Mouse (Mus musculus) mouse embryonic stem cell (cell line): ENCODE data around the gene Dpf2.

Experiments used
- in situ Hi-C, 2 experiments: fragments of 300-500 bp; cut with MboI; formaldehyde crosslinking; loops; 1 replicate in 1 of 2; 3 replicates in 1 of 2; pipeline ENCODE4 v1.14.3; 2019 to 2020; ENCODE audit warnings: low sequenced_read_pairs in 2 of 2, low pct_unique_long_range_greater_than_20kb in 1 of 2, mixed read lengths in 1 of 2; ENCODE audit not compliant: unreplicated experiment in 1 of 2

The Dpf2 gene

DNA sequence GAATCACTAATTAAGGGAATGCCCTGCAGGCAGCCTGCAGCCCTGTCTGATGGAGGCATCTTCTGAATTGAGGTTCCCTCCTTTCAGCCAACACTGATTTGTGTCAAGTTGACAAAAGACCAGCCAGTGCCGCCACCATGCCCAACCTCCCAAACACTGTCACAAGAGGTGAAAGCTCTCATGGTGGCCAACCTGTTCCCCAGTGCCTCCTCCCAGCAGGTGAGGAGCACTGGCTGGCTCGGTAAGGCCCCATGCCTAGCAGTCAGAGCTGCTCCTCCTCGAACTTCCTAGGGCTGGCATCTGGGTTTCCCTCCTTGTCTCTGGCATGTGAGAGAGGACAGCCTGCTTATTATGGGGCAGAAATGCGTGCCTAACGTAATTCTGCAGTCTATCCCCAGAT lies 26.9 kb upstream of the Dpf2 start:
- in situ Hi-C loops, result no loop called here

DNA sequence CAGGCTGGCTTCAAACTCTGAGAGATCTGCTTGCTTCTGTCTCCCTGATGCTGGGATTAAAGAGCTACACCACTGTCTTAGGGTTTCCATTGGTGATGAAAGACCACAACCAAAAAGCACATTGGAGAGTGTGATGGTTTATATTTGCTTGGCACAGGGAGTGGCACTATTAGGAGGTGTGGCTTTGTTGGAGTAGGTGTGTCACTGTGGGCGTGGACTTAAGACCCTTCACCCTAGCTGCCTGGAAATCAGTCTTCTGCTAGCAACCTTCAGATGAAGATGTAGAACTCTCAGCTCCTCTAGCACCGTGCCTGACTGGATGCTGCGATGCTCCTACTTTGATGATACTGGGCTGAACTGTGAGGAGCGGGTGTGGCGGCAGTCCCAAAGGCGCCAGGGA lies 25.7 kb upstream of the Dpf2 start:
- in situ Hi-C loops, result no loop called here

DNA sequence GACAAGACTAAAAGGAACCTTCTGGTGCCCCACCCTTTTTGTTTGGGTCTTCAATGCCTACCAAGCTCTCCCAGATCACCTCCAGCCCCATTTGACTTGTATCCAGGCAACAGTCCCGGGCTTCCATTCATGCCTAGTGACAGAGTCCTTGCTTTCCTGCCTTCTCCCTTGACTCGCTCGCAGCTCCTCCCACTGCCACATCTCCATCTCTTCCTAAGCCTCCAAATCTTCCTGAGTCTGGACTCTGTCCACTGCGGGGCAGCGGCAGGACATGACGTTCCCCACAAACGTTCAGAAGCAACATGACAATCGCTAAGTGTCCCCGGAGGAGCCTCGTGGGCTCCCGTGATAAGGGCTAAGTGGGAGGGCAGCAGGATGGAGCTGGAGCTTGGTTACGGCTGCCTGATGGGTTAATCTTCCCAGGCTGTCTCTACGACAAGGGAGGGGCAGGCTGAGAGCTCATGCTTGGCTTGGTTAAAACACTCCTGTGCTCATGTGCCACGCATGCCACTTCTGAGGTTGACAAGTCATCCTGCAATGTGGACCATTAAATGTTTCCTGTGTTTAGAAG lies 25.1 kb upstream of the Dpf2 start:
- in situ Hi-C loops, result no loop called here

DNA sequence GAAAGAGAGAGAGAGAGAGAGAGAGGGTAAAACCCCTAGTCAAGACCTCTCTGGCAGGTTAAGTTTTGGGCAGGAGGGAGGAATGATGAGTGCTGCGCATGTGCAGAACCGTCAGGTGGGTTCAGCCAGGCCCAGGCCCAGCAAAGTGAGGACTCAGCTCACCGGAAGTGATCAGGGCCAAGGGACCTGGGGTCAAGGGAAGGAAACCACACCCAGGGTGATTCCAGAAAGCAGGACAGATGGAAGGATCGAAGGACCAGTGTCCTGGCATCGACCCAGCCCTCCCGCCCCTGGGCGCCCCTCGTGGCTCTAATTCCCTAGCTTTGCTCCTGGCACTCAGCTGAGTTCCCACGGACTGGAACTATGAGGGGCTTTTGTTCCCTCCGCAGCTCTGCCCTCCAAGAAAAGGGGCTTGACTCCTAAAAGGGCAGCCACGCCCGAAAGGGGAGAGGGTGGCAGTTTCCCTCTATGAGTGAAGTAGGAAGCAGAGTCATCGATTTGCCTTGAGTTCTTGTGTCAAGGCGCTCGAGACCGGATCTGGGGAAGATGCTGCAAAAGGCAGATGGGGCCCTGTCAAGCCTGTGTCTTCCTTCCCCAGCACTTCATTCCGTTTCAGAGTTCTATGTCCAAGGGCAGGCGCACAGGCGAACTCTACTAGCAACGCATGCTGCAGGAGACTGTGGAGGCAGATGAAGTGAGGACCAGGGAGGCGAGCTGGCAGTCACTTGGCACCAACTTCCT lies 24.5 kb upstream of the Dpf2 start:
- in situ Hi-C loops, result no loop called here

DNA sequence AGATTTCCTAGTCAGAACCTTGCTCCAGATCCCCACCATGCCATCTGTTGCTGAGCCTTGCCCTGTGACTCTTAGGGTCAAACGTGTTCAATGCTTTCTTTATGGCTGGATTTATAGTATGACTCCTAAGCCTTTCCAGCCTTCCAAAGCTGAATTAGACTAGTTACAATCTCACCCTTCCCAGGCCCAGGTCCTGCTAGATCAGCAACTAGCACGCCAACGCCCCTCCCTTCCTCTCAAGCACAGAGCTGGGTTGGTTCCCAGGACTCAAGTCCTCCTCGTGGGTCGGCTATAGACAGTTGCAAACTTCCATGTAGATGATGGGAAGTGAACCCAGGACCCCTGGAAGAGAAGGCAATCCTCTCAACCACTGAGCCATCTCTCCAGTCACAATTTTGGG lies 22.9 kb upstream of the Dpf2 start:
- in situ Hi-C loops, result no loop called here

DNA sequence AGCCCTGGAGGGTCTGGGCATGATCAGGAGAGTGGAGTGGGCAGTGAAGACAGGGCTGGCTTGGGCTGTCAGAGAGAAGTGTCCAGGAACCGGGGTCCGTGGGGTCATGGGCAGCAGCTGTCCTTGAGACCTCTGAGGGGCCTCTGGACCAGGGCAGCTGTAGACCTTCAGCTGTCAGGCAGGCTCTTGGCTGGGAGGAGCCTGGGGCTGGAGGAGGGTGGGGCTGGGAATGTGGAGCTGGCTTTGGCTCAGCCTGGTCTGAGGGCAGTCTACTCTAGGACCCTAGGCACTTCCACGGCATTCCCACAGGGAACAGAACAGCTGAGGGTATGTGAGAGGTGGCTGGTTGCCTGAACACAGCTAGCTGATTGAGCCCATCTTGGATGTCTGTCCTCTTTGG lies 22.5 kb upstream of the Dpf2 start:
- in situ Hi-C loops, result no loop called here

DNA sequence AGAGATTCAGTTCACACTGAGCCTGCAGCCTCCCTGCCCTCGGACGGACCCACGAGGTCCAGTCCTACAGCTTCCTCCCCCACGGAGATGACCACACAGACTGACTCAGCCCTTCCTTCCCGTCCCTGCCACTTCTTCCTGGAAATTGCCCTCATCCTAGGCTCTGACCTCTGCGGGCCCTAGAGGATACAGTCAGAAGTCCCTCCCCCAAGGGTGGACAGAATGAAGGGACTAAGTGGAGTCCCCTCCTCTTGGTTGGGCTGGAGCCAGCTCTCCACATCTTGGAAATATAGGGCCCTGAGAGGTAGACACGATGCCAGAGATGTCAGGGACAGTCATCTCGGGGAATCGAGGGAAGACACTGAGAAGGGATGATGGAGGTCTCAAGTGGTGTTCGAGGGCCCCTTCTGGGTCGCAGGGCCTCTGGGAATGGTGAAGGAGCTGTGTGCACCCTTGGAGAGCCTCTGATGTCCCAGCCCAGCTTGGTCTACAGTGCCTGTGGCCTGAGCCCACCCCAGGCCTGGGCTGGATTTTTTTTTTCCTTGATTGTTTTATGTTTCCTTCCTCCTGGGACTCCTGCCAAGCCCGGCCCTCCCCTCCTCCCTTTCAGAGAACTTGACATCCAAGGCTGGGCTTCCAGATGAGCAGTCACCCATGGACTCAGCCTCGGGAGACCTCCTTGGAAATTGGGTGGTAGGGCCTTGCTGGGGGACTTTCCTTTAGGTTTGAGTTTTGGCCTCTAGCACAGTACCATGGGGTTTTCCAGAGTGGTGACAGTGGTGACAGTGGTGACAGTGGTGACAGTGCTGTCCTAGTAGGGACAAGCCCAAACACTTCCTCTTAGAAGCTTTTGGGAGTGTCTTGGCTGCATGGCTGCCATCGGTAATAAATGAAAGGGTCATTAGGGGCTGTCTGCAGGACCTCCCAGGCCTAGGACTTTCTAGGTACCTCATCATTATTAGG lies 17.1 kb upstream of the Dpf2 start:
- in situ Hi-C loops, result no loop called here

DNA sequence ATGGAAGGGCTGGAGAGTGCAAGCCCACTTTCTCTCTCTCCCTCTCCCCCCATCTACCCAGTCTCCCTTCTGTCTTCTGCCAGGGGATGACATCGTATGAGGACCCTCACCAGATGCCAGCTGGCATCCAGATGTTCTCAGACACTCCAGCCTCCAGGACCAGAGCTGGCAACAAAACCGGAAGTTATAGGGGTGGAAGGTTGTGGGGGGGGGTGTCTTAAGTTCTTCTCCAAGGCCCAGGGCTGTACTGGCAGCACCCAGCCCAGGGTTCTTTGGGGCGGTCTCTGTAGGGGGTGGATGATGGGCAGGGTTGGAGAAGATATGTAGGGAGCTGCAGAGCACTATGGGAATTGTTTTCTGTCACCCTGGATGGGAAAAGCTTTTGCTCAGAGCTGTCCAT lies 15.7 kb upstream of the Dpf2 start:
- in situ Hi-C loops, result no loop called here

DNA sequence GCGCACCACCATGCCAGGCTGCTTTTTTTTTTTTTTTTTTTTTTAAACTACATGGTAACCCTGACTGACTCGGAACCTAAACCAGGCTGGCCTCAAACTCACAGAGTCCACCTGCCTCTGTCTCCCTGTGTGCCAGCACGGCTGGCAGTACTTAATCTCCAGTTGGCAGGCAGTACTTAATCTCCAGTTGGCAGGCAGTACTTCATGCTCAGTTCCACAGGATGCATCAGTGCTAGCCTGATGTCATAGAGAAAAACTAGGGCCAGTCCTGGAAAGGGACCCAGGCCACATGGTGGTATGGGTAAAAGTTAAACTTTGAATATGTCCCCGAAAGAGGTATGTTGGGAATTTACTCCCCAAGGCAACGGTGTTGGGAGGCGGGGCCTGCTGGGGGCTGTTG lies 15.3 kb upstream of the Dpf2 start:
- in situ Hi-C loops, result no loop called here

DNA sequence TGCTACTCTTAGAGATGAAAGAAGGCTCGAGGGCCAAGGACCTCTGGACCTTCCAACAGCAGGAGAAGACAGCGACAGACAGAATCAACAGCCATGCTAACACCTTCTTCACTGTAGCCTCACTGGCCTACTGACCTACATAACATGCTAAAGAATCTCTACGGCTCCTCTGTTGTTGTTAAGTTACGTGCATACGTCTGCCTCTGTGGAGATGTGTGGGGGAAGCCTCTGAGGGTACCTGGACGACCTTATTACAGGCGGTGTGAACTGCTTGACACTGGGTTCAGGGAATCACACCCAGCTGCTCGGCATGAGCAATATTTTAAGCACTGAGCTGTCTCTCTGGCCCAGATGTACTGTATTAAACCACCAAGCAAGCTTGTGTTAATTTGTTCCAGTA lies 14.7 kb upstream of the Dpf2 start:
- in situ Hi-C loops, result no loop called here

DNA sequence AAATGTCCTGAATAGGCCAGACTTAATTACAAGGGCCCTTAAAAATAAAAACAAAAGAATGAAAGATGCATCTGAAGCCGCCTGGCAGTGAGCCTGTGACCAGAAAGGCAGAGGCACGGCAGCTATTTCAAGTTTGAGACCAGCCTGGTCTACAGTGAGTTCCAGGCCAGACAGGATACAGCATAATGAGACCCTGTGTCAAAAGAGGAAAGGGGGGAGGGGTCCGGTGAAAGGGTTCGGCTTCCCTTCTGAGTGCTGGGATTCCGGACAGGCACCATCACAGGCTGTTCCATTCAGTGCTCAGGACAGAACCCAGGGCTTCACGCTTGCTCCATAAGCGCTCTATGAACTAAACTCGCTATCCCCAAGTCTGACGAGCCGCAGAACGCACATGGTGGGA lies 14.2 kb upstream of the Dpf2 start:
- in situ Hi-C loops, result no loop called here

DNA sequence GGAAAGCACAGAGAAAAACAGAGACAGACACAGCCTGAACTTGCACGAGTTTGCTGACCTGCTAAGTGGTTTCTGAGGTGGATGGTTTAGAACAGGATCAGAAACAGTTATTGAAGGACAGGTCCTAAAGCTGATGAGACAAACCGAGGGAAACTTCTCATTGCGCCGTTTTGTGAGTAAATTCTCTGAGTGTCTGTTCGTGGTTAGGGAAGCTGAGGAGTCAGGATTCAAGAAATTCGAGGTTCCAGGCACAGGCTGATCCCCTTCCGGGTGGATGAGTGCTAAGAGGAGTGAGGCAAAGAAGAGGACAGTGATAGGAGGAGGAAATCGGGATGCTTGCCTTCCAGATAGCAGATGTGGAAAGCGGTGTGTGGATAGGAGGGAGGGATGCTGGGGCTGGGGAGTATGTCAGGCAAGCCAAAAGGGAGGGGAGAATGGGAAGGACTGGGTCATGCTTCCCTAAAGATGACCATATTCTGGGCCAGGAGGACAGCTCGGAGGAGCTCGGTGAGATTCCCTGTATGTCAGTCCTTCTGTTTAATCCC lies 12.6 kb upstream of the Dpf2 start:
- in situ Hi-C loops, result no loop called here

DNA sequence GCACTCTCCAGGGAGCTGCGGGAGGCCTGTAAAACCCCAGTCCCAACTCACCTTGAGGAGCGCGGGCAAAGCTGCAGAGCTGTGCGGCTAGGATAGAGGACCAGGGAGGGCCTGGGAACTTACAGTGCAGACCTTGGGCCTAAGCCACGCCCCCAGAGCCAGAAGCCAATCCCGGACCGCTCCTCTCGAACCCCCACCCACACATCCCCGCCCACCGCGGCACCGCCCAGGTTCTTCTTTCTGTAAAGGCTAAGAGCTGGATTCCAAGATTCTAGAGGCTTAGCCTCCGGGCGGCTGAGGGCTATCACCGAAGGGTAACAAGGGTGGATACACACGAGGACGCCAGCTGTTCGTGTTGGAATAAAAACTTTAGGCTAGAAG lies 11.9 kb upstream of the Dpf2 start, which contains the start of gene Cdc42ep2:
TSS of gene Cdc42ep2 (minus strand) at position 104 of the 381 bp plus-strand sequence.
- in situ Hi-C loops, result no loop called here

DNA sequence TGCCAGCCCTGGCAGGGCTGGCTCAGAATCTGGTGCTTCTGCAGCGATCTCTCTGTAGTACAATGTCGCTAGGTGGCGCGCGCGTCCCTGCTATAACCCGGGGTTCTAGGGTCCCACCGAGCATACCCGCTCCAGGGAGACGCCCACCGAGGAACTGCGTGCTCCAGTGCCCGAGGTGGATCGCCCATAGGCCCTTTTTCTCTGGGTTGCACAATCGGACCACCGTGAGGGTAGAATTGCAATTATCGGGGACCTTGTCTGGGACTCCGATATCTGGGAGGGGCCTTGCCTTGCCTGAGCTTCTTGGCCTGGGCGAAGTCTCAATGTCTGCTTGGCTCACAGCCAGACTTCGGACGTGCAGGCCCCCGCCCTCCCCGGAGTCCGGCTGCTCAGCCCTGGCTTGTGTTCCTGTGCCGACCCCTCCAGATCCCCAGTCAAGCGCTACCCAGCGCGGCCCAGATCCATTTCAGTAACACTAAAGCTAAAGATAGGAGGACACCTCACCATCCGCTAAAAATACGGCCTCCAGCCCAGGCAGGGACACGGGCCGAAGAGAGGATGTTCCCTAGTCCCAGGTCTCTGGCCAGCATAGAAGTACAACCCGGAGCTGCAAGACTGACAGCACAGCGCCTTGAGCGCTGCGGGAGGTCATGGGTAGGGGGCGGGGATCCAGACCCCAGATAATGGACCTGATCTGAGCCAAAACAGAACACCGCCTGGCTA lies 11.3 kb upstream of the Dpf2 start:
- in situ Hi-C loops, result no loop called here

DNA sequence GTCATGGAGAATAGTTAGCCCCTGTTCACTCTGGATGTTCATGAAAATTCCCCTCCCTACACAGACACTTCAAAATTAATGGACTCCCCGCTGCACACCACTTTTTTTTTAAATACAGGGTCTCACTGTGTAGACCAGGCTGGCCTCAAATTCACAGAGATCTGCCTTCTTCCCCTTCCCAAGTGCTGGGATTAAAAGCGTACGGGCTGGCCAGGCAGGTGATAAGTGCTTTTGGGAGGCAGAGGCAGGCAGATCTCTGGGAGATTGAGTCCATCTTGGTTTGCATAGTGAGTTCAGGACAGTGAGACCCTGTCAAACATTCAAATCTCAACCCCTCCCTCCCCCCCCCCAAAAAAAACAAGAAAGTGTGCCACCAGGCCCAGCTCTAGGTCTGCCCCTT lies 10.2 kb upstream of the Dpf2 start:
- in situ Hi-C loops, result no loop called here

DNA sequence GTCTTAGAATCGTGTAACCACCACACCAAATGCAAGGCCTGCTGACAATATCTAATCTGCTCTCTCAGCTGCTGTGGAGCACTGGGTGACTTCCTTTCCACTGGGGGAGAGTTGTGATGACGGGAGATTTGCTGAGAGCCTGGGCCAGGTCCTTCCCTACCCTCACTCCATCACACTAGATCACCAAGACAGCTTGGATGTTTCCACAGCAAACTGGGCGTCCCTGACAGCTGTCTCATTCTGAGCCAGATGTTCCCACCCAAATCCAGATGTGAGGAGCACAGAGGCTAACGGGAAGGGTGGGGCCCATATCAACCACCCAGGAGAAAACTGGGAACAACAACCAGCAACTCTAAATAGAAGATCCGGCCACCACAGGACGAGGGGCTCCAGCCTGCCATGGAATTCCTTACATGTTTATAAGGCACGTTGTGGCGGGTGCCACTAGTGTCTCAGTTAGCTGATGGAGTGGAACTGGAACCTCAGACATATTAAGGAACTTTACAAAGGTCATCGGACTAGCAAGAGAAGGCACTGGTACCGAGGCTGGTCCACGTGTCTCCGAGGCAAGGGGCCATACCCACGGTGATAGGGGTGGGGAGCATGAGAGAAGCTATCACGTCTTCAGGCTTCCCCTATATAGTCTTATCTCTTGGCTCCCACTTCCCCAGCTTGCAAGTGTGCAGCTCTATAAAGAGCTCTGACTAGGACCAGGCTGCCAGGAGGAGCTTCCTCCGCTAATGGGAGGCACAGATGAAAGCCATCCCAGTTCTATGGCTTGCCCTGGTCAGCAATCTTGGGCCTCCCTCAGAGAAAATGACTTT lies 9.5 kb upstream of the Dpf2 start:
- in situ Hi-C loops, result no loop called here

DNA sequence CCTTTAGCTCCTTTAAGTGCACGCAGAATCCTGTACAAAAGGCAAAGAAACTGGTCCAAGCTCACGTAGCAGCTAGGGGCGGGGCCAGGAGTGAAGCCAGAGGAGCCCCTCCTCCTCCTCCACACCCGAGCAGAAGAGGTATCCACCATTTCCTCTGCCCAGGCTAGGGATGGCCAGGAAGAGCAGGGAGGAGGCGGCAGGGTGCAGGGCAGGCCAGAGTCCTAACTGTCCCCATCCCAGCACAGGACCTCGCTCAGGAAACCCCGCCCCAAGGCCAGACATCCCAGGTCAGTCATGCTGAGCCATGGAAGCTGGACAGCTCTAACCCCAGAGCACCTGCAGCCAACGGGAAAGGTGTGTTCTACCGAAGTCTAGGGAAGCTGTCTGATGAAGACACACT lies 8.9 kb upstream of the Dpf2 start:
- in situ Hi-C loops, result no loop called here
